Mouse (Mus musculus): ENCODE results near the gene Spg20. TPM values are rescaled to one million over a fixed set of nuclear protein-coding genes. Genes with fewer than 3 reads are reported as not detected.

The Spg20 gene
- polyA plus RNA-seq, 1 experiment from 2014 or later: 31.1 TPM

- no peaks in the 10 kb centered on the region for H3K27me3 ChIP-seq (replicated peaks; ENCODE audit: control insufficient read depth, insufficient read depth, low read length)
- peak overlapping the region; percentile 100 for H3K9ac ChIP-seq (ENCODE audit: low read depth, low read length)
- H3K36me3 ChIP-seq (ENCODE audit: control insufficient read depth, insufficient read depth, low read length): peaks cover 10% of the 10 kb centered on the region
- H3K9me3 ChIP-seq (ENCODE audit: control insufficient read depth, low read length): no peaks in the 10 kb centered on the region
- H3K4me3 ChIP-seq (ENCODE audit: low read length): peak overlapping the region; percentile 88
- 34% methylated on average over 16 of the region's 16 CpGs for WGBS
- ATAC-seq: no peak
- peaks cover 17% of the 10 kb centered on the region for H3K4me1 ChIP-seq (ENCODE audit: control insufficient read depth, insufficient read depth, low read length)
- peak overlapping the region; percentile 92 for H3K27ac ChIP-seq (ENCODE audit: low read length)
- peak overlapping the region; percentile 89 for H3K4me2 ChIP-seq (ENCODE audit: low read depth, low read length)
These were observed 955 bp downstream of the Spg20 start for GRCm38 (mm10) chr3:55112710-55113415.

DNA sequence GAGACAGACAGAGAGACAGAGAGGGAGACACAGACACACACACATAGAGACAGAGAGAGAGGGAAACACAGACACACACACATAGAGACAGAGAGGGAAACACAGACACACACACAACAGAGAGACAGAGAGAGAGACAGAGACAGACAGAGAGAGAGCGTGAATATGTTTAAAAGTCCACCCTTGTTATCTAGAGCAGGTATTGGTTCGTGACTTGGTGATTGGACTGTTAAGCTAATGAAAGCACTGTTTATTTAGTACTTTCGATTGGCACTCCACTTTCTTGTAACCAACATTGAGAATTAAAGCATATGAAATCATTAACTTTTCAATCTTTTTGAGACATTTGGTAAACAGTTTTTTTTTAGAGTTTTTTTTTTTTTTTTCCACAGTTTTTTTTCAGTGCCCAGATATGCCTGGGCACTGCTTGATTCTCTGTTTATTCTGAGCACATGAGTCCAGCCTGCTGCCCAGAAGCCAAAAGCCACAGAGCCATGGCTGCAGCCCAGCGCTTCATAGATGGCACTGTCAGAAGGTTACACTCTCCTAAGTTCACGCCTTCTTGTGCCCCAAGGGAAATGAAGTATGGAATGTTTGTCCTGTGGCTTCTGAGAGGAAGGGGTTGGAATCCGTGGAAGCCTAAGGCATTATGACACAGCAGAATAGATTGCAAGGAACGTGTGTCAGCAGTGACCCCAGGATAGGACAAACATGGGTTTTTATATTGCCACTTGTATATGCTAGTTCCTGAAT is 2.6 kb downstream of the Spg20 start:
- Histone ChIP-seq H3K4me3 (ENCODE audit: low read length) (no peak overlapping the region), H3K9me3 (ENCODE audit: control insufficient read depth, low read length) (no peaks in the 10 kb centered on the region), H3K27me3 (replicated peaks; ENCODE audit: control insufficient read depth, insufficient read depth, low read length) (no peaks in the 10 kb centered on the region)

GRCm38 (mm10) chr3:55115071-55115470 is 3.2 kb downstream of the Spg20 start:
- Histone ChIP-seq H3K4me2 (ENCODE audit: low read depth, low read length) (no peak overlapping the region), H3K4me3 (ENCODE audit: low read length) (no peak overlapping the region), H3K9ac (ENCODE audit: low read depth, low read length) (no peak overlapping the region), H3K36me3 (ENCODE audit: control insufficient read depth, insufficient read depth, low read length) (peaks cover 21% of the 10 kb centered on the region), H3K9me3 (ENCODE audit: control insufficient read depth, low read length) (no peaks in the 10 kb centered on the region), H3K27me3 (replicated peaks; ENCODE audit: control insufficient read depth, insufficient read depth, low read length) (no peaks in the 10 kb centered on the region), H3K27ac (ENCODE audit: low read length) (no peak overlapping the region), H3K4me1 (ENCODE audit: control insufficient read depth, insufficient read depth, low read length) (peaks cover 23% of the 10 kb centered on the region)
- 71% methylated on average over 1 of the region's 1 CpGs for WGBS
- ATAC-seq: no peak

More for the DNA sequence above, 2.6 kb downstream of the Spg20 start:
- H3K36me3 ChIP-seq (ENCODE audit: control insufficient read depth, insufficient read depth, low read length): peaks cover 21% of the 10 kb centered on the region
- H3K27ac ChIP-seq (ENCODE audit: low read length): no peak overlapping the region
- ATAC-seq: no peak
- no peak overlapping the region for H3K4me2 ChIP-seq (ENCODE audit: low read depth, low read length)
- H3K9ac ChIP-seq (ENCODE audit: low read depth, low read length): no peak overlapping the region
- peaks cover 23% of the 10 kb centered on the region for H3K4me1 ChIP-seq (ENCODE audit: control insufficient read depth, insufficient read depth, low read length)
- 53% methylated on average over 7 of the region's 7 CpGs for WGBS

- Histone ChIP-seq H3K4me3 (ENCODE audit: low read length) (no peak overlapping the region), H3K36me3 (ENCODE audit: control insufficient read depth, insufficient read depth, low read length) (peaks cover 25% of the 10 kb centered on the region), H3K9me3 (ENCODE audit: control insufficient read depth, low read length) (no peaks in the 10 kb centered on the region), H3K4me2 (ENCODE audit: low read depth, low read length) (no peak overlapping the region), H3K27me3 (replicated peaks; ENCODE audit: control insufficient read depth, insufficient read depth, low read length) (no peaks in the 10 kb centered on the region), H3K27ac (ENCODE audit: low read length) (no peak overlapping the region), H3K4me1 (ENCODE audit: control insufficient read depth, insufficient read depth, low read length) (peaks cover 23% of the 10 kb centered on the region), H3K9ac (ENCODE audit: low read depth, low read length) (no peak overlapping the region)
- ATAC-seq: no peak
- WGBS: 84% methylated on average over 8 of the region's 8 CpGs
These were observed 4.1 kb downstream of the Spg20 start for GRCm38 (mm10) chr3:55115989-55116388.

GRCm38 (mm10) chr3:55119275-55119898 is 7.5 kb downstream of the Spg20 start:
- H3K4me2 ChIP-seq (ENCODE audit: low read depth, low read length): no peak overlapping the region
- H3K9me3 ChIP-seq (ENCODE audit: control insufficient read depth, low read length): no peaks in the 10 kb centered on the region
- H3K9ac ChIP-seq (ENCODE audit: low read depth, low read length): no peak overlapping the region
- peaks cover 14% of the 10 kb centered on the region for H3K4me1 ChIP-seq (ENCODE audit: control insufficient read depth, insufficient read depth, low read length)
- H3K36me3 ChIP-seq (ENCODE audit: control insufficient read depth, insufficient read depth, low read length): peaks cover 26% of the 10 kb centered on the region
- H3K4me3 ChIP-seq (ENCODE audit: low read length): no peak overlapping the region
- ATAC-seq: peak; percentile 77
- H3K27me3 ChIP-seq (replicated peaks; ENCODE audit: control insufficient read depth, insufficient read depth, low read length): no peaks in the 10 kb centered on the region
- peak overlapping the region; percentile 29 for H3K27ac ChIP-seq (ENCODE audit: low read length)
- 81% methylated on average over 6 of the region's 6 CpGs for WGBS

DNA sequence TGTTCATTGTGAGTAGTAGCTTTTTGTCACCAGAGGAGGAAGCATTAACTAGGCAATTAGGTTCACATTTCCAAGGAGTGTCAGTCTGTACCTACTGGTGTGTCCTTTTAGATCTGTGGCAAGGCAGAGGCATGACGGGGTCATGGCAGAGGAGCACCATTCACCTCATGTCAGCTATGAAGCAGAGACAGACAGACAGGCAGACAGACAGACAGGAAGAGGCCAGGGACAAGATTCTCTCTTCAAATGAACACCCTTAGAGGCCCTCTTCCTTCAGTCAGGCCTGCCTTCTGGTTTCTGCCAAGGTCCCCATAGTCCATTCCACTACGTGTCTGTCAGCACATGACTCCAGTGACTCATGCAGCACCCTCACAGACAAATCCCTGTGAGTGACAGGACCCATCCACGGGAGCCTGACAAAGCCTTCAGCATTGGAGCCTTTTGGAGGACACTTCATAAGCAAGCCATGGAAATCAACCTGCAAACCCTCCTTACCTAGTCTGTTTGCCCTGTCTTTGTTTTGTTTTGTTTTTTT is 10.5 kb downstream of the Spg20 start:
- H3K27ac ChIP-seq (ENCODE audit: low read length): no peak overlapping the region
- H3K4me2 ChIP-seq (ENCODE audit: low read depth, low read length): no peak overlapping the region
- peaks cover 6% of the 10 kb centered on the region for H3K4me1 ChIP-seq (ENCODE audit: control insufficient read depth, insufficient read depth, low read length)
- no peaks in the 10 kb centered on the region for H3K9me3 ChIP-seq (ENCODE audit: control insufficient read depth, low read length)
- no peaks in the 10 kb centered on the region for H3K27me3 ChIP-seq (replicated peaks; ENCODE audit: control insufficient read depth, insufficient read depth, low read length)
- H3K4me3 ChIP-seq (ENCODE audit: low read length): no peak overlapping the region
- ATAC-seq: no peak
- H3K36me3 ChIP-seq (ENCODE audit: control insufficient read depth, insufficient read depth, low read length): peaks cover 22% of the 10 kb centered on the region
- WGBS: 92% methylated on average over 3 of the region's 3 CpGs
- no peak overlapping the region for H3K9ac ChIP-seq (ENCODE audit: low read depth, low read length)

DNA sequence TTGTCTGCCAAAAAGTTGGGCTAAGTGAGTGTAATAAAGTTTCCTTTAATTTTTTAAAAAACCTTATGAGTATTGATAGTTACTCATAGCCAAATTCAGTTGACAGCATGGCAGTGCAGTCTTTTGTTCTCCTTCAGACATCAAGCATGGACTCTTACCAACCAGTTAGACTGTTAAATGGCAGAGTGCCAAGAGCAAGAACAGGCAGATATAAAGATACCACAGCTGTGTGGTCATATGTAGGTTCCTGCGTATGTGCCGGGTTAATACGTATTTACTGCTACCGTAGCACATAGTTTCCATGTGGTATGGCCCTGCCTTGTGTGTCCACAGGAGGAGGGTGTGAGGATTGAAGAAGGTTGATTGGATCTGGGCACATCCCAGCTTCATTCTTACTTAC is 11.2 kb downstream of the Spg20 start:
- no peak for ATAC-seq
- Histone ChIP-seq H3K4me1 (ENCODE audit: control insufficient read depth, insufficient read depth, low read length) (peaks cover 6% of the 10 kb centered on the region), H3K4me3 (ENCODE audit: low read length) (no peak overlapping the region), H3K4me2 (ENCODE audit: low read depth, low read length) (no peak overlapping the region), H3K27ac (ENCODE audit: low read length) (no peak overlapping the region), H3K9ac (ENCODE audit: low read depth, low read length) (no peak overlapping the region), H3K9me3 (ENCODE audit: control insufficient read depth, low read length) (no peaks in the 10 kb centered on the region), H3K36me3 (ENCODE audit: control insufficient read depth, insufficient read depth, low read length) (peaks cover 16% of the 10 kb centered on the region; the same call in 1 of the 2 replicates), H3K27me3 (replicated peaks; ENCODE audit: control insufficient read depth, insufficient read depth, low read length) (no peaks in the 10 kb centered on the region)
- WGBS: 92% methylated on average over 4 of the region's 4 CpGs

- Histone ChIP-seq H3K27me3 (replicated peaks; ENCODE audit: control insufficient read depth, insufficient read depth, low read length) (no peaks in the 10 kb centered on the region), H3K36me3 (ENCODE audit: control insufficient read depth, insufficient read depth, low read length) (peaks cover 18% of the 10 kb centered on the region), H3K4me3 (ENCODE audit: low read length) (no peak overlapping the region), H3K27ac (ENCODE audit: low read length) (no peak overlapping the region), H3K9me3 (ENCODE audit: control insufficient read depth, low read length) (no peaks in the 10 kb centered on the region), H3K4me2 (ENCODE audit: low read depth, low read length) (no peak overlapping the region), H3K9ac (ENCODE audit: low read depth, low read length) (no peak overlapping the region), H3K4me1 (ENCODE audit: control insufficient read depth, insufficient read depth, low read length) (no peaks in the 10 kb centered on the region)
- 90% methylated on average over 4 of the region's 4 CpGs for WGBS
- ATAC-seq: no peak
These were observed 17.3 kb downstream of the Spg20 start for GRCm38 (mm10) chr3:55129181-55129692.

GRCm38 (mm10) chr3:55131576-55132233 is 19.8 kb downstream of the Spg20 start:
- Histone ChIP-seq H3K9ac (ENCODE audit: low read depth, low read length) (no peak overlapping the region), H3K4me1 (ENCODE audit: control insufficient read depth, insufficient read depth, low read length) (no peaks in the 10 kb centered on the region), H3K9me3 (ENCODE audit: control insufficient read depth, low read length) (no peaks in the 10 kb centered on the region), H3K4me2 (ENCODE audit: low read depth, low read length) (no peak overlapping the region), H3K36me3 (ENCODE audit: control insufficient read depth, insufficient read depth, low read length) (peaks cover 22% of the 10 kb centered on the region), H3K4me3 (ENCODE audit: low read length) (no peak overlapping the region), H3K27me3 (replicated peaks; ENCODE audit: control insufficient read depth, insufficient read depth, low read length) (no peaks in the 10 kb centered on the region), H3K27ac (ENCODE audit: low read length) (no peak overlapping the region)
- no peak for ATAC-seq
- WGBS: 91% methylated on average over 6 of the region's 6 CpGs
